Mouse (Mus musculus) left cerebral cortex, postnatal 10 days (tissue): ENCODE results near the gene Cdc26. TPM values are rescaled to one million over a fixed set of nuclear protein-coding genes. Genes with fewer than 3 reads are reported as not detected.

Experiments
- DNase-seq, 2 experiments: peaks; one replicate each; pipeline ENCODE4 v3.0.0; 2021 to 2022; ENCODE audit warnings: low spot score in 2 of 2, mixed read lengths in 1 of 2; ENCODE audit errors: extremely low spot score in 1 of 2
- intact Hi-C: fragments of 180-260 bp; cut with DNase I; formaldehyde crosslinking; loops from one replicate; pipeline ENCODE4 v1.15.1; 2025
- total RNA-seq, 2 experiments: library from RNA; stranded (reverse); gene quantifications; 2 replicates each; pipeline ENCODE4 v1.2.3; 2021

Cdc26 gene
- total RNA-seq, 2 experiments from 2014 or later = 43.1 to 52.3 TPM

- peak; percentile 49 to 57 for DNase-seq
- intact Hi-C loops = loop anchor here (5.0 kb wide), 2 partner anchors 46 to 201 kb away; partner anchors contain the start of genes Fkbp15 and Slc31a1
These were observed 486 bp downstream of the Cdc26 start for GRCm38 (mm10) chr4:62407730-62408582.

- DNase-seq = no peak
- intact Hi-C loops = loop anchor here (5.0 kb wide), 2 partner anchors 44 to 199 kb away; partner anchors contain the start of genes Fkbp15 and Slc31a1
These were observed 2.3 kb downstream of the Cdc26 start for GRCm38 (mm10) chr4:62406133-62406532.

GRCm38 (mm10) chr4:62398956-62399355 lies 9.5 kb downstream of the Cdc26 start:
- intact Hi-C loops = no loop called here
- no peak for DNase-seq

- intact Hi-C loops = no loop called here
- no peak for DNase-seq
These were observed 10.7 kb downstream of the Cdc26 start for GRCm38 (mm10) chr4:62397616-62398365.

- DNase-seq = peak in 1 of 2 experiments; percentile 35
- intact Hi-C loops = no loop called here
These were observed 12.6 kb downstream of the Cdc26 start for GRCm38 (mm10) chr4:62395806-62396205.

- intact Hi-C loops = no loop called here
These were observed 15.0 kb downstream of the Cdc26 start for GRCm38 (mm10) chr4:62393459-62393858.

GRCm38 (mm10) chr4:62391892-62392291 lies 16.6 kb downstream of the Cdc26 start:
- DNase-seq = no peak
- intact Hi-C loops = no loop called here

More at GRCm38 (mm10) chr4:62393459-62393858, 15.0 kb downstream of the Cdc26 start:
- no peak for DNase-seq

GRCm38 (mm10) chr4:62389592-62390512 lies 18.6 kb downstream of the Cdc26 start:
- DNase-seq = no peak
- intact Hi-C loops = no loop called here

GRCm38 (mm10) chr4:62385439-62385838 lies 23.0 kb downstream of the Cdc26 start:
- DNase-seq = no peak
- intact Hi-C loops = no loop called here

GRCm38 (mm10) chr4:62384159-62384558 lies 24.3 kb downstream of the Cdc26 start:
- intact Hi-C loops = no loop called here

GRCm38 (mm10) chr4:62383752-62384151 lies 24.7 kb downstream of the Cdc26 start:
- DNase-seq = no peak
- intact Hi-C loops = no loop called here

More at GRCm38 (mm10) chr4:62384159-62384558, 24.3 kb downstream of the Cdc26 start:
- DNase-seq = no peak

- intact Hi-C loops = no loop called here
- DNase-seq = no peak
These were observed 25.2 kb downstream of the Cdc26 start for GRCm38 (mm10) chr4:62383207-62383606.

GRCm38 (mm10) chr4:62379724-62380381 lies 28.6 kb downstream of the Cdc26 start:
- DNase-seq = no peak
- intact Hi-C loops = no loop called here

- intact Hi-C loops = no loop called here
- no peak for DNase-seq
These were observed 32.3 kb downstream of the Cdc26 start for GRCm38 (mm10) chr4:62376123-62376522.

- intact Hi-C loops = no loop called here
These were observed 34.1 kb downstream of the Cdc26 start for GRCm38 (mm10) chr4:62374342-62374741.

GRCm38 (mm10) chr4:62373668-62374067 lies 34.8 kb downstream of the Cdc26 start:
- intact Hi-C loops = no loop called here
- no peak for DNase-seq

More at GRCm38 (mm10) chr4:62374342-62374741, 34.1 kb downstream of the Cdc26 start:
- no peak for DNase-seq

GRCm38 (mm10) chr4:62372818-62373520 lies 35.5 kb downstream of the Cdc26 start:
- DNase-seq = no peak
- intact Hi-C loops = no loop called here

- intact Hi-C loops = no loop called here
These were observed 36.0 kb downstream of the Cdc26 start for GRCm38 (mm10) chr4:62372410-62372809.

More at GRCm38 (mm10) chr4:62372410-62372809, 36.0 kb downstream of the Cdc26 start:
- no peak for DNase-seq
